Mouse (Mus musculus) liver, postnatal 0 days (tissue): Measurements from ENCODE around the gene Unc5b. TPM values are rescaled to one million over a fixed set of nuclear protein-coding genes. Genes with fewer than 3 reads are reported as not detected.

Experiments used
- ATAC-seq: fragments of 200-750 bp; cut with Nextera tagmentation; 2 replicates; pipeline ENCODE4 v1.8.0; 2017; ENCODE audit warnings: mild to moderate bottlenecking, moderate library complexity
- DNase-seq: peaks from one replicate; pipeline ENCODE4 v3.0.0-alpha.2; 2016
- H3K27ac ChIP-seq: fragments of 300-500 bp; sonication (generic); 2 replicates; pipeline ENCODE4 v1.5.1; 2014; ENCODE audit warnings: antibody characterized with exemption, moderate library complexity, mild to moderate bottlenecking, low read depth
- H3K27me3 ChIP-seq: fragments of 300-500 bp; sonication (generic); 2 replicates; pipeline ENCODE4 v1.6.1; 2014; ENCODE audit warnings: low read length, control low read depth, mixed read lengths; ENCODE audit not compliant: insufficient read depth
- H3K36me3 ChIP-seq: fragments of 300-500 bp; sonication (generic); replicated peaks from 2 replicates; pipeline ENCODE4 v1.6.1; 2014; ENCODE audit warnings: mild to moderate bottlenecking, control low read depth, low read length, moderate library complexity, mixed read lengths; ENCODE audit not compliant: insufficient read depth
- H3K4me1 ChIP-seq: fragments of 300-500 bp; sonication (generic); 2 replicates; pipeline ENCODE4 v1.6.1; 2014; ENCODE audit warnings: antibody characterized with exemption, mild to moderate bottlenecking, control low read depth; ENCODE audit not compliant: insufficient read depth
- H3K4me2 ChIP-seq: fragments of 300-500 bp; sonication (generic); 2 replicates; pipeline ENCODE4 v1.6.1; 2014; ENCODE audit warnings: low read depth, mild to moderate bottlenecking, low read length, moderate library complexity, mixed read lengths
- H3K4me3 ChIP-seq: fragments of 300-500 bp; sonication (generic); 2 replicates; pipeline ENCODE4 v1.5.1; 2014; ENCODE audit warnings: low read depth, low read length
- H3K9ac ChIP-seq: fragments of 300-500 bp; sonication (generic); replicated peaks from 2 replicates; pipeline ENCODE4 v1.6.1; 2014; ENCODE audit warnings: mild to moderate bottlenecking, moderate library complexity
- H3K9me3 ChIP-seq: fragments of 300-500 bp; sonication (generic); 2 replicates; pipeline ENCODE4 v1.6.1; 2016; ENCODE audit warnings: mild to moderate bottlenecking, control low read depth, low read length, mixed read lengths
- CTCF ChIP-seq: sonication (generic); IDR thresholded peaks from 2 replicates; pipeline ENCODE4 v1.5.1; 2016; ENCODE audit warnings: antibody characterized with exemption, low read depth
- EP300 ChIP-seq: IDR thresholded peaks from 2 replicates; pipeline ENCODE4 v1.6.1; 2016; ENCODE audit warnings: antibody characterized with exemption, low read depth, mild to moderate bottlenecking
- WGBS: fragments of 180-500 bp; shearing (Covaris S2); extraction: QIAGEN DNeasy Blood & Tissue Kit; methylation state at CpG from one replicate; pipeline ENCODE4 v1.1.7; 2014; ENCODE audit not compliant: insufficient replicate concordance; 5-methylcytosine and 5-hydroxymethylcytosine counted together
- polyA plus RNA-seq: library from polyadenylated mRNA; unstranded; fragments of >200 nt; fragmentation: Nextera tagmentation; extraction: Ambion mirVana; gene quantifications from 2 replicates; pipeline ENCODE4 v1.2.1, GENCODE M21; 2015

Gene Unc5b
- polyA plus RNA-seq, 1 experiment from 2014 or later = 0.39 TPM

DNA sequence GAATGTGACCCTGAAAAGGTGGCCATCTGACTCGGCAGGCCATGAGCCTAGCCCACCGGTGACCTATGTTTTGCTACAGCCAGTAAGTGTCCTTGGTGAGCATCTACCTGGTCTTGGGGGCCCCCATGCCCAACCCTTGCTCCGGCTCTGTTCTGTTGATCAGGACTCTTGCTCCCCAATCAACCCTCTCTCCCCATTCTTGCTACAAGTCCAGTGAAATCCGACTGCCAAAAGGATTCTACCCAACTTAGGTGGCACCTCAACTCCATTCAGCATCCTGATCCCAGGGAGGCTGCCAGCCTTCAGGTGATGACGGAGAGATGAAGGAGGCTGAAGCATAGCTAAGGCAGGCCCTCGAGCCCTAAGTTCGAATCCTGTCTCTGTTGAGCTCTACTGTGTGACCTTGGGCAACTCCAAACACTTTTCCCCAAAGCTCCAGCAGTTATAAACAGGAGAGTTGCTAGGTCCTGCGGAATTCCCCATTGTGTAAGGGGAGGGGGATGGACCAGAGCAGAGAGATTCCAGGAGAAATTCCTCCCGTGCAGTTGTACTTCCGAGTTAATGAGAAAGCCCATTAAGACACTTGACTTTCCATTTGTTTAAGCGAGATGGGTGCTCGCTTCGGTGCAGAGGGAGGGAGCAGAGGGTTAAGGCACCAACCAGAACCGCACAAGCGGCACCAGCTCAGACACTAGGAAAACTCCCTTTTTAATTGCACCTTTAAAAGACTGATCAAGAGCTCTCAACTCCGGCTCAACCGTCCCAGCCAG, 3.3 kb downstream of the Unc5b start:
- TF ChIP-seq CTCF (no peak), EP300 (no peak)
- ATAC-seq = no peak
- peaks cover 19% of the 10 kb centered on the region for H3K4me1 ChIP-seq
- no peak overlapping the region for H3K4me2 ChIP-seq
- no peak for DNase-seq
- no peak overlapping the region for H3K27ac ChIP-seq
- WGBS = 44% methylated on average over 17 of the region's 17 CpGs
- H3K36me3 ChIP-seq = no peaks in the 10 kb centered on the region
- H3K9ac ChIP-seq = no peak overlapping the region
- no peak overlapping the region for H3K4me3 ChIP-seq
- H3K27me3 ChIP-seq = peaks cover 70% of the 10 kb centered on the region
- H3K9me3 ChIP-seq = no peaks in the 10 kb centered on the region

DNA sequence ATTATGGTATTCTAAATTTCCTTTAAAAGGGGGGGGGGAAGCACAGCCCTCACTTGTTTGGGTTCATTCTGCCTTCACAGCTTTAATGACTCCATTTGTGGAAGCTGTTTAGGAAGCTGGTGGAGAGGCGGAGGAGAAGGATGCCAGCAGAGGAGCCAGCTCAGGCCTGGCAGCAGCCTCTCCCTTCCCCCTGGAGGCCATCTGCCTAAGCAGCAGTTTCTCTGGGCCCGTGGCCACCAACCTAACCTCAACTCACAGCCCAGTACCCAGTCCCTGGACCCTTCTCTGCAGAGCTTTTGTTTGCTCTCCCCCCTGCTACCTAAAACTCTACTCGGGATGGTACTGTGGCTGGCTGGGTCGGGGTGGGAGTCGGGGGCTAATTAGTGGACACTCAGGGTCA, 4.1 kb downstream of the Unc5b start:
- TF ChIP-seq CTCF (no peak), EP300 (no peak)

DNA sequence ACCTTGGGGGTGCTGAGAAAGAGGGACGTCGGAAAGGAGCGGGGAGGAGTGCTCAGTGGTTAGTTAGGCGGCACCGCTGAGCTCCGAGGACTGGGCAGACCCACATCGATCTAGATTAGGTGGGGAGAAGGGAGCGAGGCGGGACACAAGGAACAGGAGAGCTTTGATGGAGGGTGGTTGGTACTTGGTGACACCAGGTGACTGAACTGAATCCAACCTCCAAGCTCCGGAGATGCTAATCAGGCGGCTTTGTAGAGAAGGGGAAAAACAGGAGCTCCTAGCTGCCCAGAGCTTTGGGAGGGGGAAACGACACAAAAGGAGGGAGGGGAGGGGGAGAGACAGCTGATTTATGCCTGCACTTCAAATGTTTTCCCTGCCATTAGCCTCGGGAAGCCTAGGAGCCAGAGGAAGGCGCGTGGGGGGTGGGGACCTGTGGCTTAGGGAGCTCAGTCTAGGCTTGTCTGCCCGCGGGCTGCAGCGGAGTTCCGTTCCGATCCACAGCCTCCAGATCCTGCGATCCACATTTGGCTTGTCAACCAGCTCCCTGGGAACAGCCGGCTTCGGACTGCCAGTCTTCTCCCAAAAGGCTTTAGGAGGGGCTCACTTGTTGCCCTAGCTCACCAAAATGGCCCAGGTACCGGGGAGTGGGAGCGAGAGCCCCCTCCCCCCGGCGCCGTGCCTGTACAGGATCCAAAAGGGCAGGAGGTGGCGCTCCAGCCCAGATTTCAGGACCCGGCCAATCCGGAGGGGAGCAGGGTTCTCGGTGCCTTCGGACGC, 4.7 kb downstream of the Unc5b start:
- Histone ChIP-seq H3K9ac (no peak overlapping the region), H3K4me1 (peaks cover 14% of the 10 kb centered on the region), H3K27me3 (peaks cover 57% of the 10 kb centered on the region), H3K36me3 (no peaks in the 10 kb centered on the region), H3K27ac (no peak overlapping the region), H3K4me2 (peak overlapping the region; percentile 53), H3K9me3 (no peaks in the 10 kb centered on the region), H3K4me3 (peak overlapping the region; percentile 13)
- DNase-seq (no peak), ATAC-seq (no peak)
- TF ChIP-seq EP300 = no peak
- TF ChIP-seq CTCF = peak; percentile 31; the same call in 1 of the 2 replicates
- WGBS = 4% methylated on average over 34 of the region's 34 CpGs

More for the DNA sequence above, 4.1 kb downstream of the Unc5b start:
- H3K36me3 ChIP-seq = no peaks in the 10 kb centered on the region
- no peaks in the 10 kb centered on the region for H3K9me3 ChIP-seq
- WGBS = 32% methylated on average over 5 of the region's 5 CpGs
- ATAC-seq (no peak), DNase-seq (no peak)
- peaks cover 18% of the 10 kb centered on the region for H3K4me1 ChIP-seq
- H3K9ac ChIP-seq = no peak overlapping the region
- H3K4me2 ChIP-seq = no peak overlapping the region
- H3K27me3 ChIP-seq = peaks cover 63% of the 10 kb centered on the region
- H3K27ac ChIP-seq = no peak overlapping the region
- H3K4me3 ChIP-seq = no peak overlapping the region; the same call in 1 of the 2 replicates

DNA sequence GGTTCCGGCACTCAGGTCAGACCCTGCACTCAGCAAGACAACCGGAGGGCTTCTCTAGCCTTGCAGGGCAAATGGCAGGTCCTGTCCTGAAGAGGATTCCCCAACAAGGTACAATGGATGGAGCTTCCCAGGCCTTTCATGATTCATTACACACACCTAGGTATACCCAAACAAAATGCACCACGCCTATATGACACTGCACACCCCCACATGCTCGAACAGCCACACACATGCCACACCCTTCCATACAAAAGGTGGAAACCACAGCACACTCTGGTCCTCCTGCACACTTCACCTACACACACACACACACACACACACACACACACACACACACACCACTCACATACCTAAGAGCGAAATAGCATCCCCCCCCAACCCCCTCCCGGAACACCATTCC, 5.4 kb downstream of the Unc5b start:
- Histone ChIP-seq H3K9ac (no peak overlapping the region), H3K4me1 (peaks cover 14% of the 10 kb centered on the region), H3K27me3 (peaks cover 52% of the 10 kb centered on the region), H3K9me3 (no peaks in the 10 kb centered on the region), H3K27ac (no peak overlapping the region), H3K4me2 (no peak overlapping the region), H3K4me3 (no peak overlapping the region), H3K36me3 (no peaks in the 10 kb centered on the region)
- no peak for ATAC-seq
- no peak for DNase-seq
- TF ChIP-seq CTCF = no peak
- no peak for TF ChIP-seq EP300
- WGBS = 59% methylated on average over 6 of the region's 6 CpGs

DNA sequence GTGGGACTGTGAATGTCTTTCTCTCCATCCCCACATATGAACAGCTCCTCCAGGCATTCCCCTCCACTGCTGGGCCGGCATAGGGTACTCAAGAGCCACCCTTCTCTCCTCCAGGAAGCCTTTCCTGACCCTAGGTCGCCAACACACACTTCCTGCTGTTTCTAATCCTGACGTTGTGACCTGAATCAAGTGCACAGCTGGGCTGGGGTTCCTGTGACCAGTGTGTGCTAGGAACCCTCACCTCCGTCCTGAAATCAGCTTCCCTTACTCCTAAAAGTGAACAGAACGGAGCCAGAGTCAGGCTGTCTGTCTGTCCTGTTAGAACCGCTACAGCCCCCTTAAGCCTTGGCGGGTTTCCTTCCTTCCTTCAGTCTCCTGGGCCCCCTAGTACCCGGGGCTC, 7.6 kb downstream of the Unc5b start:
- no peak overlapping the region for H3K27ac ChIP-seq
- H3K9ac ChIP-seq = no peak overlapping the region
- WGBS = 38% methylated on average over 8 of the region's 8 CpGs
- H3K4me2 ChIP-seq = no peak overlapping the region
- ATAC-seq = no peak
- no peaks in the 10 kb centered on the region for H3K36me3 ChIP-seq
- no peak for DNase-seq
- H3K9me3 ChIP-seq = no peaks in the 10 kb centered on the region
- TF ChIP-seq EP300 (no peak), CTCF (no peak)
- H3K27me3 ChIP-seq = peaks cover 30% of the 10 kb centered on the region
- H3K4me3 ChIP-seq = no peak overlapping the region
- H3K4me1 ChIP-seq = peaks cover 3% of the 10 kb centered on the region; the same call in 1 of the 2 replicates

DNA sequence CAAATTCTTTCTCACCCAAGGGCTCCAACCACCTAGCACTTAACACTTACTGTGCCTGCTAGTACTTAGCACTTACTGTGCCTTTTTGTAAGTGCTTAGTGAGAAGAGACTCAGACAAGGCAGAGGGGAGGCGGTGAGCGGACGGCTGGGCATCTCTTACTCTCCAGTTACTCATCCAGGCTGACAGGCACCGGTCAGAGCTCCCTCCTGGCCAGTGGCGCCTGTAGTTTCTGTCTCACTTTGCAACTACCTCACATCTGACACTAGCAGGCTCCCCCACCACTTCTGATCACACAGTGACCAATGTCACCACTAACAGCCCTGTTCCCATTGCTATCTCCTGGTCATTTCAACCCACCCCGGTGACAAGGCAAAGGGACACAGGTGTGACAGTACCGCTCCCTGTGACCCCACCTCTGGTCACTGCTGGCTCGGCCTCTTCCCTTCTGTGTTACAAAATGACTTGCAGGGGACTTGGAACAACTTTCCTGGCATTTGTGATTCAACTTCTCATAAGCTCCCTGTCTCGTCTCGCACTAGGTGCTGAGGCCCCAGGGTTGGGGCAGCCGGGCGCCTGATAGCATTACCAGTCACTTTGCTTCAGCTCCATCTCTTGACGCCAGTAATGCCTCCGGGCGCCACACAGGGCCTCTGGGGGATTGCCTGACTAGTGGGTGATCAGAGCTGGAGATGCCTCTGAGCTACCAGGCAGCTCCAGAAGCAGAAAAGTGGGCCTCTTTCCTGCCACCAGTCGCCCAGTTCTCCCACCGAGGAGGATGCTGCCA, 8.5 kb downstream of the Unc5b start:
- H3K4me2 ChIP-seq = no peak overlapping the region
- no peak for ATAC-seq

More for the DNA sequence above, 8.5 kb downstream of the Unc5b start:
- peaks cover 3% of the 10 kb centered on the region; the same call in 1 of the 2 replicates for H3K4me1 ChIP-seq
- peaks cover 21% of the 10 kb centered on the region for H3K27me3 ChIP-seq
- no peaks in the 10 kb centered on the region for H3K9me3 ChIP-seq
- no peaks in the 10 kb centered on the region for H3K36me3 ChIP-seq
- TF ChIP-seq CTCF = no peak
- TF ChIP-seq EP300 = no peak
- no peak overlapping the region for H3K4me3 ChIP-seq
- DNase-seq = no peak
- 73% methylated on average over 17 of the region's 17 CpGs for WGBS
- no peak overlapping the region for H3K27ac ChIP-seq
- no peak overlapping the region for H3K9ac ChIP-seq
